Mouse (Mus musculus) bone marrow macrophage, adult 2 months (primary cell): ENCODE measurements around the gene Rnf123.

Experiments
- CTCF ChIP-seq: IDR thresholded peaks from 2 replicates; pipeline ENCODE4 v1.5.1; 2012; ENCODE audit warnings: low read depth, mild to moderate bottlenecking, low read length, moderate library complexity
- POLR2A ChIP-seq: IDR thresholded peaks from 2 replicates; pipeline ENCODE4 v1.6.1; 2012; ENCODE audit warnings: mild to moderate bottlenecking, low read depth, low read length, borderline replicate concordance

DNA sequence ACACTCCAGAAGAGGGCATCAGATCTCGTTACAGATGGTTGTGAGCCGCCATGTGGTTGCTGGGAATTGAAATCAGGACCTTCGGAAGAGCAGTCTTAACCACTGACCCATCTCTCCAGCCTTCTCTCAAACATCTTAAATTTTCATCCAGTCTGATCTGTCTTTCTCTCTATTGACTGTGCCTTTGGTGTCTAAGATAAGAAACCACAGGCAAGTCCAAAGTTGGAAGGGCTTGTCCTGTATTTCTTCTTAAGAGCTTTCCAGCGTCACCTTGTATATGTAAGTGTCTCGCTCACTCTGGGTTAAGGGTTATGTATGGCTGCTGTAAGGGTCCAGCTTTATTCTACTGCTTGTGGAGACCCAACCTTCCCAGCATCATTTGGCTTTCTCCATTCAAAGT, 48.4 kb upstream of the Rnf123 start:
- TF ChIP-seq POLR2A (no peak), CTCF (no peak)
